Mouse (Mus musculus) urinary bladder, postnatal 4 days (tissue): ENCODE measurements at regions not wholly inside any gene's neighbourhood (a gene's known extent, or its start where the extent isn't known, plus 50 kb on each side); places are given as distances from the start of the nearest gene placed in this dataset.
"Not testable (repeated sequence)": the region's sequence is repeated elsewhere in the genome, so short reads cannot be mapped to it uniquely, and the experiment has no call there.

Source experiments
- DNase-seq, 2 experiments: peaks; one replicate each; pipeline ENCODE4 v3.0.0; 2021 to 2022; ENCODE audit warnings: low spot score in 2 of 2

DNA sequence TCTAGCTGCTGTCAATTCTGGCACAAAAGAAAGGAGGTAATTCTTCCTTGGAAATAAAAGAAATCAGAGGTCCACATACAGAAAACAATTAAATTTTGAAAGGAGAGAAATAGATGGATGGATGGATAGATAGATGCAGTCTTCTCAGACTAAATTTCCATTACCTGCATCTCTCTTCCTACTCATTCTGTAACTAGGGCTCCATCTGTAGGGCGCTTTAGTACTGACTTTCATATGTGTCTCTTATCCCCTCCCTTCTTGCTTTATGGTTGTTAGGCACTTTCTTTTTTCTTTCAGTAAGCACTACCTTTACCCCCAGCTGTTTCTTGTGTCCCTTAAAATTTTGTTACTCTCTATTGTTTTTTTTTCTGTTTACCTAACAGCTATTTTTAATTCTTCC lies 72.9 kb upstream of the Olfr1324 start:
- no peak for DNase-seq

- DNase-seq, result not testable (repeated sequence)
Observed at GRCm38 (mm10) chrX:50490477-50490967, 62.2 kb upstream of the Olfr1324 start.
